Mouse (Mus musculus) stomach, embryonic 16.5 days (tissue): ENCODE data around the gene Crmp1. TPM values are rescaled to one million over a fixed set of nuclear protein-coding genes. Genes with fewer than 3 reads are reported as not detected.

Source experiments
- ATAC-seq: fragments of 200-750 bp; cut with Nextera tagmentation; 2 replicates; pipeline ENCODE4 v1.8.0; 2017; ENCODE audit warnings: moderate number of reproducible peaks, moderate TSS enrichment; ENCODE audit not compliant: insufficient read depth, low FRiP score
- H3K27ac ChIP-seq: fragments of 300-500 bp; sonication (generic); 2 replicates; pipeline ENCODE4 v1.5.1; 2014; ENCODE audit warnings: low read length
- H3K27me3 ChIP-seq: fragments of 300-500 bp; sonication (generic); 2 replicates; pipeline ENCODE4 v1.6.1; 2014; ENCODE audit warnings: low read length, control low read depth, mixed read lengths; ENCODE audit not compliant: control insufficient read depth, insufficient read depth
- H3K36me3 ChIP-seq: fragments of 300-500 bp; sonication (generic); 2 replicates; pipeline ENCODE4 v1.6.1; 2014; ENCODE audit warnings: low read length; ENCODE audit not compliant: control insufficient read depth, insufficient read depth
- H3K4me1 ChIP-seq: fragments of 300-500 bp; sonication (generic); 2 replicates; pipeline ENCODE4 v1.6.1; 2014; ENCODE audit warnings: low read length, control low read depth, mixed read lengths; ENCODE audit not compliant: control insufficient read depth, insufficient read depth
- H3K4me2 ChIP-seq: fragments of 300-500 bp; sonication (generic); 2 replicates; pipeline ENCODE4 v1.6.1; 2014; ENCODE audit warnings: low read depth, low read length, mixed read lengths
- H3K4me3 ChIP-seq: fragments of 300-500 bp; sonication (generic); replicated peaks from 2 replicates; pipeline ENCODE4 v1.5.1; 2014; ENCODE audit warnings: mild to moderate bottlenecking, low read length
- H3K9ac ChIP-seq: fragments of 300-500 bp; sonication (generic); 2 replicates; pipeline ENCODE4 v1.6.1; 2014; ENCODE audit warnings: low read length
- H3K9me3 ChIP-seq: fragments of 300-500 bp; sonication (generic); replicated peaks from 2 replicates; pipeline ENCODE4 v1.6.1; 2016; ENCODE audit warnings: low read length, control low read depth; ENCODE audit not compliant: control insufficient read depth
- WGBS: fragments of 180-500 bp; shearing (Covaris S2); extraction: QIAGEN DNeasy Blood & Tissue Kit; methylation state at CpG from one replicate; pipeline ENCODE4 v1.1.7; 2014; 5-methylcytosine and 5-hydroxymethylcytosine counted together
- polyA plus RNA-seq: library from polyadenylated mRNA; unstranded; fragments of >200 nt; fragmentation: Nextera tagmentation; extraction: Ambion mirVana; gene quantifications from 2 replicates; pipeline ENCODE4 v1.2.1, GENCODE M21; 2015

The Crmp1 gene
- polyA plus RNA-seq, 1 experiment from 2014 or later = 23.8 TPM

GRCm38 (mm10) chr5:37212938-37213708 is 28.6 kb upstream of the Crmp1 start:
- Histone ChIP-seq H3K4me2 (no peak overlapping the region), H3K36me3 (no peaks in the 10 kb centered on the region), H3K4me3 (no peak overlapping the region), H3K27ac (no peak overlapping the region), H3K9me3 (no peaks in the 10 kb centered on the region), H3K9ac (no peak overlapping the region), H3K4me1 (no peaks in the 10 kb centered on the region), H3K27me3 (no peaks in the 10 kb centered on the region)
- no peak for ATAC-seq
- WGBS = 81% methylated on average over 9 of the region's 9 CpGs

- no peak for ATAC-seq
- Histone ChIP-seq H3K4me2 (no peak overlapping the region), H3K4me3 (no peak overlapping the region), H3K27ac (no peak overlapping the region), H3K9me3 (no peaks in the 10 kb centered on the region), H3K27me3 (no peaks in the 10 kb centered on the region), H3K36me3 (no peaks in the 10 kb centered on the region), H3K4me1 (no peaks in the 10 kb centered on the region), H3K9ac (no peak overlapping the region)
- WGBS = 64% methylated on average over 4 of the region's 4 CpGs
Observed at GRCm38 (mm10) chr5:37213709-37214103, 28.0 kb upstream of the Crmp1 start.

GRCm38 (mm10) chr5:37214614-37215013 is 27.1 kb upstream of the Crmp1 start:
- Histone ChIP-seq H3K27me3 (no peaks in the 10 kb centered on the region), H3K27ac (no peak overlapping the region), H3K9me3 (no peaks in the 10 kb centered on the region), H3K4me1 (no peaks in the 10 kb centered on the region), H3K36me3 (no peaks in the 10 kb centered on the region), H3K4me2 (no peak overlapping the region), H3K9ac (no peak overlapping the region), H3K4me3 (no peak overlapping the region)
- no peak for ATAC-seq
- 84% methylated on average over 6 of the region's 6 CpGs for WGBS

DNA sequence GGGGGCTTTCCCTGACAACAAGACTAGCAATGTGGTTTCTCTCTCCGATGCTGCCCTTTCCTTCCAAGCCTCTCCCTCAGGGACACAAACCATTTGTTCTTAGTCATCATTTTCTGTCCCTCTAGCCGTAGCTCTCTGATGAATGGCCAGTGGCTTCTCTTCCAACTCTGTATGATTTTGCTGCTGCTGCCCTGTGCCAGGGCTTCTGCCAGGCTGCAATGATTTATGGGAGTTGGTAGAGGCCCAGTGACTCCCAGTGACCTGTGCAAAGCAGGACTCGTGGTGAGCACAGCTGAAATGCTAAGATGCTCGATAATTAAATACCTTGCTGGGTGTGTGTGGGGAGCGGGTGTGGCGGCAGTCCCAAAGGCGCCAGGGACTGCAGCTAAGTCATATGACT is 26.5 kb upstream of the Crmp1 start:
- no peaks in the 10 kb centered on the region for H3K36me3 ChIP-seq
- H3K4me1 ChIP-seq = no peaks in the 10 kb centered on the region
- H3K9ac ChIP-seq = no peak overlapping the region
- no peaks in the 10 kb centered on the region for H3K27me3 ChIP-seq
- H3K4me3 ChIP-seq = no peak overlapping the region
- H3K27ac ChIP-seq = no peak overlapping the region
- ATAC-seq = no peak
- no peaks in the 10 kb centered on the region for H3K9me3 ChIP-seq
- 82% methylated on average over 7 of the region's 7 CpGs for WGBS
- no peak overlapping the region for H3K4me2 ChIP-seq

DNA sequence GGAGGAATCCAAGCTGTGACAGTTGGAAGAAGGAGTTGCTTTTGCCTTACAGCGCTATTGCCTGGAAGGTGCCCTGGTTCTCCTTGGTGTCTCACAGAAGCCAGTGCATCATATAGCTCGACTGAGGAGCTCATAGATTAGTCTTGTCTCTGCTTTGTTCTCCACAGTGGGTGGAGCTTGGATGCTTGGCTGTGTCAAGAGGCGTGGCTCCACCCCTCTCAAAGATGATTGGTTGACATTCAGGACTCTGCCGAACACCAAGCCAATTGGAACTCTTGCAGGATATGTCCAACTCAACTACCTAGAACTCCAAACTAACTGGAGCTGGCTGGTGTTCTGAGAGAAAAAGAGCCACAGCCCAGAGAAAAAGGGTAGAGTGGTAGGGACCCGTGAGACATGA is 22.1 kb upstream of the Crmp1 start:
- H3K4me1 ChIP-seq = no peaks in the 10 kb centered on the region
- no peak overlapping the region for H3K9ac ChIP-seq
- no peak for ATAC-seq
- H3K36me3 ChIP-seq = no peaks in the 10 kb centered on the region
- H3K9me3 ChIP-seq = no peaks in the 10 kb centered on the region
- H3K27me3 ChIP-seq = no peaks in the 10 kb centered on the region
- H3K4me2 ChIP-seq = no peak overlapping the region
- no peak overlapping the region for H3K4me3 ChIP-seq
- 43% methylated on average over 5 of the region's 5 CpGs for WGBS
- no peak overlapping the region for H3K27ac ChIP-seq

GRCm38 (mm10) chr5:37220575-37220974 is 21.2 kb upstream of the Crmp1 start:
- WGBS = 80% methylated on average over 5 of the region's 5 CpGs
- no peak overlapping the region for H3K9ac ChIP-seq
- H3K4me3 ChIP-seq = no peak overlapping the region
- H3K4me2 ChIP-seq = no peak overlapping the region
- H3K27me3 ChIP-seq = no peaks in the 10 kb centered on the region
- ATAC-seq = no peak
- H3K4me1 ChIP-seq = no peaks in the 10 kb centered on the region
- no peak overlapping the region for H3K27ac ChIP-seq
- no peaks in the 10 kb centered on the region for H3K9me3 ChIP-seq
- H3K36me3 ChIP-seq = no peaks in the 10 kb centered on the region

GRCm38 (mm10) chr5:37221563-37221962 is 20.2 kb upstream of the Crmp1 start:
- 42% methylated on average over 6 of the region's 6 CpGs for WGBS
- Histone ChIP-seq H3K9me3 (no peaks in the 10 kb centered on the region), H3K27ac (no peak overlapping the region), H3K4me3 (no peak overlapping the region), H3K27me3 (no peaks in the 10 kb centered on the region), H3K4me1 (no peaks in the 10 kb centered on the region), H3K4me2 (no peak overlapping the region), H3K36me3 (no peaks in the 10 kb centered on the region), H3K9ac (no peak overlapping the region)
- ATAC-seq = no peak

DNA sequence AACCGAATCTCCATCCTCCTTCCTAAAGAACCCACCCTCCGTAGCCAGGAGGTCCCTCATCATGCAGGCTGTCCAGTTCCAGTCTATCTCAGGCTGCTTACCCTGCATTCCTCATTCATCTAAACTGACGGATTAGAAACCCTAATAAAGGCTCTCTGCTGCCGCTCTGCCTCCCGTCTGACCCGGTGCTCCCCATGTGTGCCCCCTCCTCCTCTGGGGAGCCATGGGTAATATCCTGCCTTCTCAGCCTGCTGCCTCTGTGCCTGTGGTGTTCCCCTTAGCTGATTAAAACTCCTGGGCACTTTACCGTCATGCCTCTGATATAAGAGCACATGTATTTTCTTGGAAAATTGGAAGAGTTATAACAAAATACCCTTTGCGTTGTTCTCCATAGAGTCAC is 19.4 kb upstream of the Crmp1 start:
- no peaks in the 10 kb centered on the region for H3K9me3 ChIP-seq
- WGBS = 63% methylated on average over 8 of the region's 8 CpGs

DNA sequence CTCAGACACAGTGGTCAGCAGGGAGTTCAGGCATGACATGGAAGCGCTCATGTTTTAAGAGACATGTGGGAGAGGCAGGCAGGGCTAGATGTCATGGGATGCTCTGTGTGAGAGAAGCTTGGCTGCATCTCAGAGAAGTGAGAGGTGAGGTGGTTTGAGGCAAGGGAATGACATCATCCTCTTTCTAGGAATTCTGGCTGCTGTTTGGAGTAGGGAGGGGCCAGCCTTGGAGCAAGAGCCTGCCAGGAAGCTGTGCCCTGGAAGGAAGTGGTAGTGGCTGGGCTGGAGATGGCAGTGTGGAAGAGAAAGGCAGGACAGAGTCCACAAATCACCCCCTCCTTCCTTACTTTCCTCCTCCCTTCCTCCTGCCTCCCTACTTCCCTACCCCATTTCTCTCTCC is 16.0 kb upstream of the Crmp1 start:
- Histone ChIP-seq H3K4me2 (no peak overlapping the region), H3K36me3 (no peaks in the 10 kb centered on the region), H3K4me3 (no peak overlapping the region), H3K27me3 (no peaks in the 10 kb centered on the region), H3K27ac (no peak overlapping the region), H3K4me1 (no peaks in the 10 kb centered on the region), H3K9me3 (no peaks in the 10 kb centered on the region), H3K9ac (no peak overlapping the region)
- no peak for ATAC-seq
- whole genome bisulfite sequencing = 88% methylated on average over 1 of the region's 1 CpGs

More for the DNA sequence above, 19.4 kb upstream of the Crmp1 start:
- Histone ChIP-seq H3K9ac (no peak overlapping the region), H3K27ac (no peak overlapping the region), H3K4me1 (no peaks in the 10 kb centered on the region), H3K4me3 (no peak overlapping the region), H3K27me3 (no peaks in the 10 kb centered on the region), H3K4me2 (no peak overlapping the region), H3K36me3 (no peaks in the 10 kb centered on the region)
- ATAC-seq = no peak
